Mouse (Mus musculus): ENCODE data around the gene Klhdc10. TPM values are rescaled to one million over a fixed set of nuclear protein-coding genes. Genes with fewer than 3 reads are reported as not detected.

Gene Klhdc10
- polyA plus RNA-seq, 1 experiment, result 10.0 TPM

GRCm38 (mm10) chr6:30479418-30479817 lies 77.8 kb downstream of the Klhdc10 start:
- Histone ChIP-seq H3K27me3 (ENCODE audit: control insufficient read depth, insufficient read depth, low read length) (no peaks in the 10 kb centered on the region), H3K4me3 (ENCODE audit: extremely low read depth, insufficient read depth, insufficient read length) (no peak overlapping the region), H3K27ac (ENCODE audit: insufficient read depth, low read length) (no peak overlapping the region), H3K36me3 (ENCODE audit: control insufficient read depth, insufficient read depth, low read length) (peaks cover 22% of the 10 kb centered on the region), H3K4me1 (ENCODE audit: control insufficient read depth, insufficient read depth, insufficient read length) (no peaks in the 10 kb centered on the region)
- TF ChIP-seq POLR2A (IDR thresholded peaks at IDR 0.05; ENCODE audit: low read depth, low read length), result no peak
- TF ChIP-seq CTCF (IDR thresholded peaks at IDR 0.05; ENCODE audit: extremely low read depth, insufficient read depth, insufficient read length, insufficient replicate concordance), result no peak
- no peak for DNase-seq (ENCODE audit: low read depth in 1 of 2, low spot score in 2 of 2)
- WGBS, result 96% methylated on average over 3 of the region's 3 CpGs

GRCm38 (mm10) chr6:30482908-30483307 lies 81.2 kb downstream of the Klhdc10 start:
- H3K27me3 ChIP-seq (ENCODE audit: control insufficient read depth, insufficient read depth, low read length), result no peaks in the 10 kb centered on the region
- no peak overlapping the region for H3K4me3 ChIP-seq (ENCODE audit: extremely low read depth, insufficient read depth, insufficient read length)
- no peak overlapping the region for H3K27ac ChIP-seq (ENCODE audit: insufficient read depth, low read length)
- no peak for DNase-seq (ENCODE audit: low read depth in 1 of 2, low spot score in 2 of 2)
- no peak for TF ChIP-seq CTCF (IDR thresholded peaks at IDR 0.05; ENCODE audit: extremely low read depth, insufficient read depth, insufficient read length, insufficient replicate concordance)
- no peak for TF ChIP-seq POLR2A (IDR thresholded peaks at IDR 0.05; ENCODE audit: low read depth, low read length)
- no peaks in the 10 kb centered on the region for H3K4me1 ChIP-seq (ENCODE audit: control insufficient read depth, insufficient read depth, insufficient read length)
- WGBS, result 94% methylated on average over 2 of the region's 2 CpGs
- peaks cover 38% of the 10 kb centered on the region for H3K36me3 ChIP-seq (ENCODE audit: control insufficient read depth, insufficient read depth, low read length)

- H3K4me1 ChIP-seq (ENCODE audit: control insufficient read depth, insufficient read depth, insufficient read length), result no peaks in the 10 kb centered on the region
- TF ChIP-seq POLR2A (IDR thresholded peaks at IDR 0.05; ENCODE audit: low read depth, low read length) (no peak), CTCF (IDR thresholded peaks at IDR 0.05; ENCODE audit: extremely low read depth, insufficient read depth, insufficient read length, insufficient replicate concordance) (no peak)
- no peaks in the 10 kb centered on the region for H3K27me3 ChIP-seq (ENCODE audit: control insufficient read depth, insufficient read depth, low read length)
- no peak overlapping the region for H3K4me3 ChIP-seq (ENCODE audit: extremely low read depth, insufficient read depth, insufficient read length)
- H3K36me3 ChIP-seq (ENCODE audit: control insufficient read depth, insufficient read depth, low read length), result peaks cover 36% of the 10 kb centered on the region
- no peak overlapping the region for H3K27ac ChIP-seq (ENCODE audit: insufficient read depth, low read length)
- no peak for DNase-seq (ENCODE audit: low read depth in 1 of 2, low spot score in 2 of 2)
- 95% methylated on average over 6 of the region's 6 CpGs for WGBS
Observed at GRCm38 (mm10) chr6:30486504-30486903, 84.8 kb downstream of the Klhdc10 start.

GRCm38 (mm10) chr6:30499049-30499448 lies 97.4 kb downstream of the Klhdc10 start:
- 24% methylated on average over 3 of the region's 3 CpGs for WGBS
- H3K4me3 ChIP-seq (ENCODE audit: extremely low read depth, insufficient read depth, insufficient read length), result no peak overlapping the region
- peaks cover 33% of the 10 kb centered on the region for H3K36me3 ChIP-seq (ENCODE audit: control insufficient read depth, insufficient read depth, low read length)
- DNase-seq (ENCODE audit: low read depth in 1 of 2, low spot score in 2 of 2), result no peak
- H3K4me1 ChIP-seq (ENCODE audit: control insufficient read depth, insufficient read depth, insufficient read length), result no peaks in the 10 kb centered on the region
- H3K27me3 ChIP-seq (ENCODE audit: control insufficient read depth, insufficient read depth, low read length), result no peaks in the 10 kb centered on the region
- no peak for TF ChIP-seq POLR2A (IDR thresholded peaks at IDR 0.05; ENCODE audit: low read depth, low read length)
- TF ChIP-seq CTCF (IDR thresholded peaks at IDR 0.05; ENCODE audit: extremely low read depth, insufficient read depth, insufficient read length, insufficient replicate concordance), result no peak
- no peak overlapping the region for H3K27ac ChIP-seq (ENCODE audit: insufficient read depth, low read length)

Other genes with a start within 250 kb of the Klhdc10 start
- gene Ube2h, start 97.3 kb upstream of the Klhdc10 start, polyA plus RNA-seq (2012; rRNA removed), result 69.7 and 101 TPM in 2 replicates
- gene Zc3hc1, start 10.8 kb upstream of the Klhdc10 start, polyA plus RNA-seq (2012; rRNA removed), result 11.3 and 12.3 TPM in 2 replicates
- 37.2 and 38.5 TPM in 2 replicates for gene Tmem209, start 107.9 kb downstream of the Klhdc10 start, polyA plus RNA-seq (2012; rRNA removed)
- not detected in 2 replicates for gene Ssmem1, start 108.0 kb downstream of the Klhdc10 start, polyA plus RNA-seq (2012; rRNA removed)
- gene Cpa2, start 139.7 kb downstream of the Klhdc10 start, polyA plus RNA-seq (2012; rRNA removed), result 137 and 193 TPM in 2 replicates
- not detected in 2 replicates for gene Cpa4, start 166.5 kb downstream of the Klhdc10 start, polyA plus RNA-seq (2012; rRNA removed)
- gene Cpa5, start 209.1 kb downstream of the Klhdc10 start, polyA plus RNA-seq (2012; rRNA removed), result not detected in 2 replicates
- gene Cpa1, start 237.3 kb downstream of the Klhdc10 start, polyA plus RNA-seq (2012; rRNA removed), result 1,808 and 2,130 TPM in 2 replicates

All from spleen, adult 2 months (tissue).